Mouse (Mus musculus): ENCODE measurements at regions not wholly inside any gene's neighbourhood (a gene's known extent, or its start where the extent isn't known, plus 50 kb on each side); places are given as distances from the start of the nearest gene placed in this dataset.
"Not testable (repeated sequence)": the region's sequence is repeated elsewhere in the genome, so short reads cannot be mapped to it uniquely, and the experiment has no call there.

DNA sequence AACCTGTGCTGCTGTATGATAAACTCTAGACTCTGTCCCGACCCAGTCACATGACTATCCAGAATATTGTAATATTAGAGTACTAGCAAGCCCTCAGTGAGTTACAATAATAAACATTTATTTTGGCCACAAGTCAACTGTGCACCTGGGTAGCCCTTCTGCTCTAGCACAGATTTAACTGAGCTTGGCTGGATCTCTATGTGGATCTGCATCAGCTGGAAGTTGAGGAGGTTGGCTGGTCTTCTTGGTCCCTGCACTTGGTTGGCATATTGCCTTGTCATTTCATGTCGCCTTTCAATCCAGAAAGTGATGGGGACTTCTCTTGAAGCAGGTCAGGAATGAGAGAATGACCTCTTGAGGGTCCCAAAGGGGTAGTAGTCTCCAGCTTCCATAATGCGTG, 191.5 kb downstream of the Kctd12 start:
- no peak overlapping the region for H3K9ac ChIP-seq (ENCODE audit: low read depth, low read length)
- no peak for ATAC-seq (ENCODE audit: low FRiP score, low TSS enrichment)
- 82% methylated on average over 3 of the region's 3 CpGs for WGBS

GRCm38 (mm10) chr14:102782227-102782626, 200.2 kb downstream of the Kctd12 start:
- H3K9me3 ChIP-seq (ENCODE audit: control insufficient read depth, low read length): no peaks in the 10 kb centered on the region
- no peaks in the 10 kb centered on the region for H3K36me3 ChIP-seq (ENCODE audit: control insufficient read depth, insufficient read depth, low read length)
- no peak overlapping the region for H3K9ac ChIP-seq (ENCODE audit: low read depth, low read length)
- no peak overlapping the region for H3K4me2 ChIP-seq (replicated peaks; ENCODE audit: low read depth, low read length)
- no peak for ATAC-seq (ENCODE audit: low FRiP score, low TSS enrichment)
- H3K27me3 ChIP-seq (ENCODE audit: control insufficient read depth, insufficient read depth, low read length): no peaks in the 10 kb centered on the region
- H3K27ac ChIP-seq (ENCODE audit: low read depth, low read length): no peak overlapping the region
- no peak overlapping the region for H3K4me3 ChIP-seq (ENCODE audit: low read length)
- H3K4me1 ChIP-seq (ENCODE audit: control insufficient read depth, insufficient read depth, low read length): no peaks in the 10 kb centered on the region

More for the DNA sequence above, 191.5 kb downstream of the Kctd12 start:
- no peaks in the 10 kb centered on the region for H3K27me3 ChIP-seq (ENCODE audit: control insufficient read depth, insufficient read depth, low read length)
- H3K4me1 ChIP-seq (ENCODE audit: control insufficient read depth, insufficient read depth, low read length): no peaks in the 10 kb centered on the region
- no peaks in the 10 kb centered on the region for H3K36me3 ChIP-seq (ENCODE audit: control insufficient read depth, insufficient read depth, low read length)
- no peak overlapping the region for H3K4me3 ChIP-seq (ENCODE audit: low read length)
- H3K4me2 ChIP-seq (replicated peaks; ENCODE audit: low read depth, low read length): no peak overlapping the region
- no peaks in the 10 kb centered on the region for H3K9me3 ChIP-seq (ENCODE audit: control insufficient read depth, low read length)
- no peak overlapping the region for H3K27ac ChIP-seq (ENCODE audit: low read depth, low read length)

DNA sequence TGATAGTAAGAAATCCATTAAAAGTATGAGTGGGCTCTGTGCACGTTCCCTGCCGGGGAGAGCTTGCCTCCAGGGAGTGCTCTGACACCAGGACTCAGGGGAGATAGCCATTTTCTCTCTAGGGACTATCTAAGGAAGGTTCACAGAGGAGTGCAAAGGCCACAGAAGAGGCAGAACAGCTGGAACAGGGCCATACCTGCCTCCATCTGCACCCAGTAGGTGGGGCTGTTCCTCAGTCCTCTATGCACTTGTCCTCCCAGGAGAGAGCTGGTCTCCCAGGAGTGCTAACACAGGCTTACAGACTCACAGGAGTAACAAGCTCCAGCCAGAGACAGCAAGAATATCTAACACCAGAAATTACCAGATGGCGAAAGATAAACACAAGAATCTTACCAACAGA, 212.7 kb downstream of the Kctd12 start:
- no peaks in the 10 kb centered on the region for H3K36me3 ChIP-seq (ENCODE audit: control insufficient read depth, insufficient read depth, low read length)
- 67% methylated on average over 3 of the region's 3 CpGs for WGBS
- no peak overlapping the region for H3K4me3 ChIP-seq (ENCODE audit: low read length)
- H3K27me3 ChIP-seq (ENCODE audit: control insufficient read depth, insufficient read depth, low read length): no peaks in the 10 kb centered on the region
- ATAC-seq (ENCODE audit: low FRiP score, low TSS enrichment): no peak
- no peaks in the 10 kb centered on the region for H3K9me3 ChIP-seq (ENCODE audit: control insufficient read depth, low read length)
- H3K4me2 ChIP-seq (replicated peaks; ENCODE audit: low read depth, low read length): no peak overlapping the region
- no peak overlapping the region for H3K27ac ChIP-seq (ENCODE audit: low read depth, low read length)
- no peaks in the 10 kb centered on the region for H3K4me1 ChIP-seq (ENCODE audit: control insufficient read depth, insufficient read depth, low read length)
- H3K9ac ChIP-seq (ENCODE audit: low read depth, low read length): no peak overlapping the region

- ATAC-seq (ENCODE audit: low FRiP score, low TSS enrichment): no peak
- 67% methylated on average over 1 of the region's 1 CpGs for WGBS
- no peaks in the 10 kb centered on the region for H3K9me3 ChIP-seq (ENCODE audit: control insufficient read depth, low read length)
Measured at GRCm38 (mm10) chr14:102748687-102749086, 233.8 kb downstream of the Kctd12 start.

DNA sequence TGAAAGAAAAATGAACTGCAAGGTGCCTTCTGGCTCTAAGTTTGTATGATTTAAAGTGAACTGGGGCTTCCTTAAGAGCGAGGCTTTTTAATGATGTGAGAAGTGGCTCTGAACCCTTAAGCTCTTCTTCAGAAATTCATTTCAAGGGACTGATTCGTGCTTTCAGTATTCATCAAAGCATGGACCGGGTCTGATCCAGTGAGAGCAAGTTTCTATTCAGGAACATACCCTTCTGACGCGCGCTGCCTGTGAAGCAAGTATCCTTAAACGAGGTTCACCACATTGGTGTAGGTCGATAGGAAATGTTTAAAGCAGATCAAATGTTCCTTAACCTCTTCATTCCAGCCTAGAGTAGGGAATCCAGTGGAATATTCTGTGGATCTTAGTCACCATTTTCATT, 240.1 kb downstream of the Kctd12 start:
- no peak overlapping the region for H3K27ac ChIP-seq (ENCODE audit: low read depth, low read length)
- no peak overlapping the region for H3K4me2 ChIP-seq (replicated peaks; ENCODE audit: low read depth, low read length)
- no peaks in the 10 kb centered on the region for H3K4me1 ChIP-seq (ENCODE audit: control insufficient read depth, insufficient read depth, low read length)
- H3K27me3 ChIP-seq (ENCODE audit: control insufficient read depth, insufficient read depth, low read length): no peaks in the 10 kb centered on the region
- no peak for ATAC-seq (ENCODE audit: low FRiP score, low TSS enrichment)
- no peak overlapping the region for H3K9ac ChIP-seq (ENCODE audit: low read depth, low read length)
- no peaks in the 10 kb centered on the region for H3K9me3 ChIP-seq (ENCODE audit: control insufficient read depth, low read length)
- no peak overlapping the region for H3K4me3 ChIP-seq (ENCODE audit: low read length)
- 86% methylated on average over 8 of the region's 8 CpGs for WGBS
- no peaks in the 10 kb centered on the region for H3K36me3 ChIP-seq (ENCODE audit: control insufficient read depth, insufficient read depth, low read length)

More at GRCm38 (mm10) chr14:102748687-102749086, 233.8 kb downstream of the Kctd12 start:
- Histone ChIP-seq H3K27ac (ENCODE audit: low read depth, low read length) (no peak overlapping the region), H3K4me3 (ENCODE audit: low read length) (no peak overlapping the region), H3K4me1 (ENCODE audit: control insufficient read depth, insufficient read depth, low read length) (no peaks in the 10 kb centered on the region), H3K27me3 (ENCODE audit: control insufficient read depth, insufficient read depth, low read length) (no peaks in the 10 kb centered on the region), H3K9ac (ENCODE audit: low read depth, low read length) (no peak overlapping the region), H3K36me3 (ENCODE audit: control insufficient read depth, insufficient read depth, low read length) (no peaks in the 10 kb centered on the region), H3K4me2 (replicated peaks; ENCODE audit: low read depth, low read length) (no peak overlapping the region)

- Histone ChIP-seq H3K4me2 (replicated peaks; ENCODE audit: low read depth, low read length) (no peak overlapping the region), H3K4me1 (ENCODE audit: control insufficient read depth, insufficient read depth, low read length) (no peaks in the 10 kb centered on the region), H3K9ac (ENCODE audit: low read depth, low read length) (no peak overlapping the region), H3K27me3 (ENCODE audit: control insufficient read depth, insufficient read depth, low read length) (no peaks in the 10 kb centered on the region), H3K36me3 (ENCODE audit: control insufficient read depth, insufficient read depth, low read length) (no peaks in the 10 kb centered on the region), H3K27ac (ENCODE audit: low read depth, low read length) (no peak overlapping the region), H3K4me3 (ENCODE audit: low read length) (no peak overlapping the region), H3K9me3 (ENCODE audit: control insufficient read depth, low read length) (no peaks in the 10 kb centered on the region)
- ATAC-seq (ENCODE audit: low FRiP score, low TSS enrichment): no peak
- 65% methylated on average over 2 of the region's 2 CpGs for WGBS
Measured at GRCm38 (mm10) chr14:102736656-102737055, 245.8 kb downstream of the Kctd12 start.

GRCm38 (mm10) chr14:102733718-102734117, 248.7 kb downstream of the Kctd12 start:
- not testable (repeated sequence) for H3K9ac ChIP-seq (ENCODE audit: low read depth, low read length); H3K27ac ChIP-seq (ENCODE audit: low read depth, low read length); H3K9me3 ChIP-seq (ENCODE audit: control insufficient read depth, low read length); H3K4me2 ChIP-seq (replicated peaks; ENCODE audit: low read depth, low read length); ATAC-seq (ENCODE audit: low FRiP score, low TSS enrichment); H3K36me3 ChIP-seq (ENCODE audit: control insufficient read depth, insufficient read depth, low read length); H3K4me3 ChIP-seq (ENCODE audit: low read length); H3K27me3 ChIP-seq (ENCODE audit: control insufficient read depth, insufficient read depth, low read length); H3K4me1 ChIP-seq (ENCODE audit: control insufficient read depth, insufficient read depth, low read length)
- 83% methylated on average over 4 of the region's 4 CpGs for WGBS

DNA sequence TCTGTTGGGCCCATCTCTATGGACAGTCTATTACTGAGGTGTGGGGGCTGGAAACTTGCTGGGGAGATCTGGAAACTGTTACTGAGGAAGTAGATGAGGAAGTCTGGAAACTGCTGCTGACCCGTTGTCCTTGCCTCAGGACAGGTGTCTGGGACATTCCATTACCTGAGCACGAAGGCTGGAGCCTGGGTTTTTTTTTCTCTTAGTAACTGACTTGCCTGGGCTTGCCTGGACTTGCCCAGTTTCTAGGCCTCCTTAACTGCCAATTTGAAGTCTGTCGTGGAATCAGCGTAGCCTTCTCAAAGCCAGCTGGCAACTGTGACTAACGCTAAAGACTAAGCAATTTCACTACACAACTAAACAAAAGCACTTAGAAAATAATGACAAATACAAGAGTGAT, 250.7 kb downstream of the Kctd12 start:
- Histone ChIP-seq H3K27ac (ENCODE audit: low read depth, low read length) (no peak overlapping the region), H3K9ac (ENCODE audit: low read depth, low read length) (no peak overlapping the region), H3K4me1 (ENCODE audit: control insufficient read depth, insufficient read depth, low read length) (no peaks in the 10 kb centered on the region), H3K36me3 (ENCODE audit: control insufficient read depth, insufficient read depth, low read length) (no peaks in the 10 kb centered on the region), H3K4me2 (replicated peaks; ENCODE audit: low read depth, low read length) (no peak overlapping the region), H3K27me3 (ENCODE audit: control insufficient read depth, insufficient read depth, low read length) (no peaks in the 10 kb centered on the region), H3K4me3 (ENCODE audit: low read length) (no peak overlapping the region), H3K9me3 (ENCODE audit: control insufficient read depth, low read length) (no peaks in the 10 kb centered on the region)
- ATAC-seq (ENCODE audit: low FRiP score, low TSS enrichment): no peak
- whole genome bisulfite sequencing: 71% methylated on average over 5 of the region's 5 CpGs

- Histone ChIP-seq H3K4me2 (replicated peaks; ENCODE audit: low read depth, low read length) (no peak overlapping the region), H3K4me1 (ENCODE audit: control insufficient read depth, insufficient read depth, low read length) (peaks cover 3% of the 10 kb centered on the region; the same call in 1 of the 2 replicates), H3K27me3 (ENCODE audit: control insufficient read depth, insufficient read depth, low read length) (no peaks in the 10 kb centered on the region), H3K4me3 (ENCODE audit: low read length) (no peak overlapping the region), H3K9me3 (ENCODE audit: control insufficient read depth, low read length) (no peaks in the 10 kb centered on the region), H3K36me3 (ENCODE audit: control insufficient read depth, insufficient read depth, low read length) (no peaks in the 10 kb centered on the region), H3K27ac (ENCODE audit: low read depth, low read length) (no peak overlapping the region), H3K9ac (ENCODE audit: low read depth, low read length) (no peak overlapping the region)
- WGBS: 32% methylated on average over 2 of the region's 2 CpGs
- ATAC-seq (ENCODE audit: low FRiP score, low TSS enrichment): peak; percentile 62; the same call in 1 of the 2 replicates
Measured at GRCm38 (mm10) chr14:102722633-102723032, 259.8 kb downstream of the Kctd12 start.

DNA sequence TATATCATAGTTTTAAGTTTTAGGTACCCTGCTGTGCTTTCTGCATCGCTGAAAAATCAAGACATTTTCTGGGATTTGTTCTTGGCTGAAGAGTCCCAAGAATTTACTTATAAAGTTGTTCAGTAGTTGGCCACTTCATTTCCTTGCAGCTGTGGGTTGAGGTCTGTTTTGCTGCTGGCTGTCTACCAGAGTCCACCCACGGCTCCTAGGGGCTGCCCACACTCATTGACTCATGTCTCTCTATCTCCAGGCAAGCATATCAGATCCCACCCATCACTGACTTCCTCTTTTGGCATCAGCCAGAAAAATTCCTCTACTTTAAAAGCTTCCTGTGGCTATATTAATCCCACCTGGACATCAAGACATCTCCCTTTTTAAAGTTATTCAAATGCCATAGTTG, 263.9 kb downstream of the Kctd12 start:
- Histone ChIP-seq H3K27me3 (ENCODE audit: control insufficient read depth, insufficient read depth, low read length) (no peaks in the 10 kb centered on the region), H3K36me3 (ENCODE audit: control insufficient read depth, insufficient read depth, low read length) (no peaks in the 10 kb centered on the region), H3K27ac (ENCODE audit: low read depth, low read length) (no peak overlapping the region), H3K4me2 (replicated peaks; ENCODE audit: low read depth, low read length) (no peak overlapping the region), H3K9me3 (ENCODE audit: control insufficient read depth, low read length) (no peaks in the 10 kb centered on the region), H3K4me3 (ENCODE audit: low read length) (no peak overlapping the region), H3K4me1 (ENCODE audit: control insufficient read depth, insufficient read depth, low read length) (peaks cover 3% of the 10 kb centered on the region; the same call in 1 of the 2 replicates), H3K9ac (ENCODE audit: low read depth, low read length) (no peak overlapping the region)
- WGBS: 56% methylated on average over 2 of the region's 2 CpGs
- no peak for ATAC-seq (ENCODE audit: low FRiP score, low TSS enrichment)

Measured in kidney, embryonic 14.5 days (tissue).